Comparison of ENCODE assay signal across 12 mouse cellular contexts in genomic region chr17:56815057-56815345, GRCm38 (mm10). TPM values are rescaled to one million over a fixed set of nuclear protein-coding genes. Genes with fewer than 3 reads are reported as not detected.
DNase-seq lines count a peak whose midpoint lies in the region; ATAC-seq and TF ChIP-seq lines count a peak whose summit lies in the region.
"Had no signal": no experiment of that assay in that cellular context is flagged by ENCODE, and none has a peak within 500 bp of the region (broad histone marks: within the 10 kb centered on the region; RNA-seq: fewer than 3 reads in every experiment).

No protein-coding gene starts in this region.

- ATAC-seq in forebrain, embryonic 16.5 days: no peak
- no peak for ATAC-seq in hindbrain, postnatal 0 days
- no peak for ATAC-seq in cerebellum, adult (ENCODE audit: insufficient number of reproducible peaks, low FRiP score, low TSS enrichment)

- intact Hi-C loops in left cerebral cortex, adult 2 months (cut with DNase I): loop anchor here (1.0 kb wide), 1 partner anchor 12 kb away; no protein-coding TSS in a partner anchor

- peaks cover 28% of the 10 kb centered on the region for H3K4me1 ChIP-seq in forebrain, embryonic 16.5 days (replicated peaks; ENCODE audit: control insufficient read depth, insufficient read depth, low read length)
- H3K4me1 ChIP-seq in hindbrain, postnatal 0 days (ENCODE audit: insufficient read depth, low read length): peaks cover 19% of the 10 kb centered on the region
- peaks cover 20% of the 10 kb centered on the region for H3K4me1 ChIP-seq in small intestine, adult 2 months (ENCODE audit: control insufficient read depth, insufficient read depth, insufficient read length, low read length)

- TF ChIP-seq POLR2A in small intestine, adult 2 months (IDR thresholded peaks at IDR 0.05; ENCODE audit: low read depth, low read length): no peak

- 59% methylated on average over 3 of the region's 3 CpGs for WGBS in forebrain, embryonic 16.5 days
- 38% methylated on average over 3 of the region's 3 CpGs for WGBS in hindbrain, postnatal 0 days
- WGBS in small intestine, adult 2 months: 73% methylated on average over 3 of the region's 3 CpGs

- H3K36me3 ChIP-seq in forebrain, embryonic 16.5 days (ENCODE audit: control insufficient read depth, insufficient read depth): no peaks in the 10 kb centered on the region
- H3K36me3 ChIP-seq in hindbrain, postnatal 0 days (ENCODE audit: insufficient read depth, low read length): no peaks in the 10 kb centered on the region
- H3K36me3 ChIP-seq in small intestine, adult 2 months (ENCODE audit: control insufficient read depth, insufficient read depth, low read length): no peaks in the 10 kb centered on the region

- no peak overlapping the region for H3K4me3 ChIP-seq in left cerebral cortex, adult 2 months
- no peak overlapping the region for H3K4me3 ChIP-seq in forebrain, embryonic 16.5 days (replicated peaks; ENCODE audit: low read length)
- H3K4me3 ChIP-seq in hindbrain, postnatal 0 days (ENCODE audit: low read length): no peak overlapping the region
- H3K4me3 ChIP-seq in small intestine, adult 2 months (ENCODE audit: low read depth, low read length): no peak overlapping the region

- no peak overlapping the region for H3K4me2 ChIP-seq in forebrain, embryonic 16.5 days (ENCODE audit: low read length)
- no peak overlapping the region for H3K4me2 ChIP-seq in hindbrain, postnatal 0 days (ENCODE audit: low read depth, low read length)

- no peaks in the 10 kb centered on the region for H3K9me3 ChIP-seq in forebrain, embryonic 16.5 days (ENCODE audit: control insufficient read depth, low read length)
- no peaks in the 10 kb centered on the region for H3K9me3 ChIP-seq in hindbrain, postnatal 0 days (ENCODE audit: low read length)

- no peak for DNase-seq in left cerebral cortex, adult 2 months (ENCODE audit: extremely low spot score in 1 of 2, low spot score in 2 of 2)
- no peak for DNase-seq in left cerebral cortex, adult 11 months (ENCODE audit: low spot score)
- DNase-seq in hindbrain, postnatal 0 days (ENCODE audit: low spot score): no peak
- DNase-seq in lung, adult 18-20 months: no peak
- DNase-seq: thymus, adult 2 months had no signal

- no peak for TF ChIP-seq CTCF in left cerebral cortex, adult 2 months (IDR thresholded peaks at IDR 0.05)
- TF ChIP-seq CTCF in hindbrain, postnatal 0 days (IDR thresholded peaks at IDR 0.05; ENCODE audit: low read depth): no peak
- no peak for TF ChIP-seq CTCF in small intestine, adult 2 months (IDR thresholded peaks at IDR 0.05; ENCODE audit: extremely low read depth, insufficient read length, insufficient replicate concordance, low read depth, low read length)

- peak overlapping the region; percentile 34 for H3K27ac ChIP-seq in left cerebral cortex, adult 2 months
- H3K27ac ChIP-seq in forebrain, embryonic 16.5 days (ENCODE audit: low read length): peak overlapping the region; percentile 24
- H3K27ac ChIP-seq in hindbrain, postnatal 0 days: peak overlapping the region; percentile 69
- H3K27ac ChIP-seq in small intestine, adult 2 months (ENCODE audit: insufficient read depth, low read depth, low read length): peak overlapping the region; percentile 68

- H3K27me3 ChIP-seq in forebrain, embryonic 16.5 days (replicated peaks; ENCODE audit: control insufficient read depth, insufficient read depth, low read length): no peaks in the 10 kb centered on the region
- no peaks in the 10 kb centered on the region for H3K27me3 ChIP-seq in hindbrain, postnatal 0 days (ENCODE audit: insufficient read depth, low read length)
- H3K27me3 ChIP-seq in small intestine, adult 2 months (ENCODE audit: control insufficient read depth, insufficient read depth, low read length): no peaks in the 10 kb centered on the region

- H3K9ac ChIP-seq in forebrain, embryonic 16.5 days (replicated peaks; ENCODE audit: low read depth, low read length): no peak overlapping the region
- no peak overlapping the region for H3K9ac ChIP-seq in hindbrain, postnatal 0 days (replicated peaks; ENCODE audit: low read length)

RNA-seq across cellular contexts. Expression of gene Rfx2, which starts 15.8 kb away (rescaled TPM):
- total RNA-seq in left cerebral cortex, adult 2 months (2021): 1 to 10 TPM; 2.2 to 3.5 TPM
- 3.7 and 4.2 TPM in 2 replicates for polyA plus RNA-seq in forebrain, embryonic 16.5 days (2015; fragmentation: Nextera tagmentation; extraction: Ambion mirVana)
- 4.9 and 9.8 TPM in 2 replicates for total RNA-seq in hindbrain, postnatal 0 days (2014; rRNA removed)
- 3.7 and 4.4 TPM in 2 replicates for polyA plus RNA-seq in hindbrain, postnatal 0 days (2015; fragmentation: Nextera tagmentation; extraction: Ambion mirVana)
- 7.7 and 15.4 TPM in 2 replicates for polyA plus RNA-seq in small intestine, adult 2 months (2012; rRNA removed)

RNA-seq across cellular contexts. Expression of gene Prr22, which starts 45.0 kb away (rescaled TPM):
- total RNA-seq in left cerebral cortex, adult 2 months (2021): 1 to 10 TPM; 1.3 to 2.6 TPM
- 0.96 and 1.0 TPM in 2 replicates for polyA plus RNA-seq in forebrain, embryonic 16.5 days (2015; fragmentation: Nextera tagmentation; extraction: Ambion mirVana)
- total RNA-seq in hindbrain, postnatal 0 days (2014; rRNA removed): 0.21 and 2.6 TPM in 2 replicates
- 0.46 and 0.87 TPM in 2 replicates for polyA plus RNA-seq in hindbrain, postnatal 0 days (2015; fragmentation: Nextera tagmentation; extraction: Ambion mirVana)
- 2.0 and 3.7 TPM in 2 replicates for polyA plus RNA-seq in small intestine, adult 2 months (2012; rRNA removed)
- total RNA-seq: hematopoietic stem cell, adult 5-6 weeks had no signal

RNA-seq across cellular contexts. Expression of gene Dus3l, which starts 50.4 kb away (rescaled TPM):
- 10 to 100 TPM; 69.0 to 73.5 TPM for total RNA-seq in left cerebral cortex, adult 2 months (2021)
- polyA plus RNA-seq in forebrain, embryonic 16.5 days (2015; fragmentation: Nextera tagmentation; extraction: Ambion mirVana): 73.5 and 90.4 TPM in 2 replicates
- 79.0 and 96.5 TPM in 2 replicates for total RNA-seq in hindbrain, postnatal 0 days (2014; rRNA removed)
- polyA plus RNA-seq in hindbrain, postnatal 0 days (2015; fragmentation: Nextera tagmentation; extraction: Ambion mirVana): 85.9 and 90.0 TPM in 2 replicates
- 32.1 and 55.6 TPM in 2 replicates for polyA plus RNA-seq in small intestine, adult 2 months (2012; rRNA removed)

RNA-seq across cellular contexts. Expression of gene Nrtn, which starts 57.7 kb away (rescaled TPM):
- total RNA-seq in left cerebral cortex, adult 2 months (2021): 1 to 10 TPM; 4.1 to 4.5 TPM
- 0.73 and 0.84 TPM in 2 replicates for polyA plus RNA-seq in forebrain, embryonic 16.5 days (2015; fragmentation: Nextera tagmentation; extraction: Ambion mirVana)
- total RNA-seq in hindbrain, postnatal 0 days (2014; rRNA removed): 12.9 and 15.7 TPM in 2 replicates
- 4.3 TPM in 2 replicates for polyA plus RNA-seq in hindbrain, postnatal 0 days (2015; fragmentation: Nextera tagmentation; extraction: Ambion mirVana)
- 34.9 and 36.8 TPM in 2 replicates for polyA plus RNA-seq in small intestine, adult 2 months (2012; rRNA removed)
- total RNA-seq: hematopoietic stem cell, adult 5-6 weeks had no signal

RNA-seq across cellular contexts. Expression of gene Acsbg2, which starts 59.2 kb away (rescaled TPM):
- not detected for total RNA-seq in left cerebral cortex, adult 2 months (2021)
- not detected in 2 replicates for polyA plus RNA-seq in forebrain, embryonic 16.5 days (2015; fragmentation: Nextera tagmentation; extraction: Ambion mirVana)
- not detected in 2 replicates for total RNA-seq in hindbrain, postnatal 0 days (2014; rRNA removed)
- polyA plus RNA-seq in hindbrain, postnatal 0 days (2015; fragmentation: Nextera tagmentation; extraction: Ambion mirVana): not detected in 2 replicates
- not detected in 2 replicates for polyA plus RNA-seq in small intestine, adult 2 months (2012; rRNA removed)
- total RNA-seq: hematopoietic stem cell, adult 5-6 weeks had no signal
- polyA plus RNA-seq: cortical plate, adult 2 months; limb, embryonic 11.5 days; lung, embryonic 16.5 days had no signal
